Mouse (Mus musculus): ENCODE data around the gene Akr1d1.

DNA sequence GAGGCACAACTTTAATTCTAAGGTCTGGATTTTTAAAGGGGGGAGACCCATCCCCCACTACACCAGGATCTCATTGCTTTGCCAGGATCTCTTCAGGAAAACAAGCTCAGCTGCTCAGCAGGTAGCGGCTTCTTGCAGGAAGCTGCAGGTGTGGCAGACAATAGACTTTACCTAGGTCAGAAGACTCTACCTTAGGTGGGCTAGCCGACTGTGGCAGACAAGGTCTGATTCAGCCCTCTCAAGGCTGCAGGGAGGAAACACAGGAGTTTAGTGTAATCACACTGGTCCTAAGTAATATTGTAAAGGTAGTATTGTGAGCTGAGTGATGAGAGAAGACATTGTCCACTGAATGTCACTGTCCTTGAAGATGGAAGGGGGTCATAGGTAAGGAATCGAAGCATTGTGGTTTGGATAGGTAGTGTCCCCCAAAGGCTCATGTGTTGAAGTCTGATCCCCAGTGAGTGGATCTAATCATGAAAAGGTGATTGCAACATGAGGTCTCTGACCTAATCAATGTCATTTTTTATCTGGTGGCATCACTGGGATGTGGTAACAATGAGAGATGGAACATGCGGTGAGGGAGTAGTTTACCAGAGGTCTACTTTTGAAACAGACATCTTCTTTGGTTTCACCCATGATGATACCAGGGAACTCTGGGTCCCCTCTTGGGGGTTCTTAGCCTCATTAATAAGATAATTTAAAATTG, 74.4 kb downstream of the Akr1d1 start:
- TF ChIP-seq POLR2A (IDR thresholded peaks at IDR 0.05; ENCODE audit: borderline replicate concordance, extremely low read depth, insufficient read depth, insufficient read length, poor library complexity, severe bottlenecking): no peak
- no peak for TF ChIP-seq CTCF (IDR thresholded peaks at IDR 0.05; ENCODE audit: borderline replicate concordance, extremely low read depth, insufficient read depth, insufficient read length)

Measured in brain, embryonic 14.5 days (tissue).